Mouse (Mus musculus): Measurements from ENCODE around the gene Tmem266. TPM values are rescaled to one million over a fixed set of nuclear protein-coding genes. Genes with fewer than 3 reads are reported as not detected.

Gene Tmem266
- polyA plus RNA-seq, 1 experiment from 2014 or later: 0.18 TPM

GRCm38 (mm10) chr9:55307066-55307465 lies 19.6 kb upstream of the Tmem266 start:
- ATAC-seq (replicated peaks; ENCODE audit: extremely low read depth, insufficient read depth, low FRiP score): no peak

DNA sequence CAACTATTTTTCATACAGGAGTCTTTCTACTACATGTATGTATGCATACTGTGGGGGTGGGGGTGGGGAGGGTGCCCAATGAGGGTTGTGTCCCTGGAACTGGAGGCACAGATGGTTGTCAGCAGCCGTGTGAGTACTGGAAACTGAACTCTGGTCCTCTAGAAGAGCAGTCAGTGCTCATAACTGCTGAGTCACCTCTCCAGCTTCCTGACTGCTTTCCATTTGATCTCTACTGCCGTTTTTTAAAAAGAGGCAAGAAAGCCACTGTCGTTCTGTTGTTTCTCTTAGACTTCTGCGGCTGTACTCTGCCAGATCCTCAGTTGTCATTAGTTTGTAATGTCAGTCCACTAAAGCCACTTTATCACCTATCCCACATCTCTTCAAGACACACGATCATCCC lies 19.2 kb upstream of the Tmem266 start:
- Histone ChIP-seq H3K4me3 (ENCODE audit: low read length) (no peak overlapping the region), H3K4me1 (ENCODE audit: control insufficient read depth, insufficient read depth, low read length) (no peaks in the 10 kb centered on the region), H3K27ac (ENCODE audit: low read length) (no peak overlapping the region), H3K9me3 (replicated peaks; ENCODE audit: control insufficient read depth, low read length) (no peaks in the 10 kb centered on the region), H3K9ac (ENCODE audit: low read length) (no peak overlapping the region), H3K4me2 (ENCODE audit: low read depth, low read length) (no peak overlapping the region), H3K36me3 (ENCODE audit: control insufficient read depth, insufficient read depth) (no peaks in the 10 kb centered on the region), H3K27me3 (ENCODE audit: control insufficient read depth, insufficient read depth, low read length) (no peaks in the 10 kb centered on the region)
- ATAC-seq (replicated peaks; ENCODE audit: extremely low read depth, insufficient read depth, low FRiP score): no peak
- WGBS: 47% methylated on average over 5 of the region's 5 CpGs

More at GRCm38 (mm10) chr9:55307066-55307465, 19.6 kb upstream of the Tmem266 start:
- H3K4me2 ChIP-seq (ENCODE audit: low read depth, low read length): no peak overlapping the region
- H3K36me3 ChIP-seq (ENCODE audit: control insufficient read depth, insufficient read depth): no peaks in the 10 kb centered on the region
- WGBS: 53% methylated on average over 2 of the region's 2 CpGs
- no peaks in the 10 kb centered on the region for H3K27me3 ChIP-seq (ENCODE audit: control insufficient read depth, insufficient read depth, low read length)
- no peaks in the 10 kb centered on the region for H3K4me1 ChIP-seq (ENCODE audit: control insufficient read depth, insufficient read depth, low read length)
- H3K4me3 ChIP-seq (ENCODE audit: low read length): no peak overlapping the region
- H3K9me3 ChIP-seq (replicated peaks; ENCODE audit: control insufficient read depth, low read length): no peaks in the 10 kb centered on the region
- no peak overlapping the region for H3K9ac ChIP-seq (ENCODE audit: low read length)
- no peak overlapping the region for H3K27ac ChIP-seq (ENCODE audit: low read length)

DNA sequence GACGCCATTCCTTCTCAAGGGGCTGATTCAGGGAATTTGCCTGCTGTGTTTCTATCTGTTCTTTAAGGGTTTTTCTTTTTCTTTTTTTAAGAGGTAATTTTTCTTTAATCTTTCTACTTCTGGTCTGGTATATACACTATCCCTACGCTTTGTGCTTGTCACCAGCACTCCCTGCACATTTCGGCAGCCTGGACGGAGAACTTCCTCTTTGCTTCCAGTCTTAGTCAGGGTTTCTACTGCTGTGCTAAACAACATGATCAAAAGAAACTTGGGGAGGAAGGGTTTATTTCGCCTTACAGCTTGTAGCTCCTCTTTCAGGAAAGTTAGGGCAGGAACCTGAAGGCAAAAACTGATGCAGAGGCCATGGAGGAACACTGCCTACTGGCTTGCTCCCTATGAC lies 18.3 kb upstream of the Tmem266 start:
- no peaks in the 10 kb centered on the region for H3K27me3 ChIP-seq (ENCODE audit: control insufficient read depth, insufficient read depth, low read length)
- H3K9ac ChIP-seq (ENCODE audit: low read length): no peak overlapping the region
- no peak overlapping the region for H3K4me2 ChIP-seq (ENCODE audit: low read depth, low read length)
- WGBS: 80% methylated on average over 5 of the region's 5 CpGs
- no peaks in the 10 kb centered on the region for H3K4me1 ChIP-seq (ENCODE audit: control insufficient read depth, insufficient read depth, low read length)
- no peak overlapping the region for H3K4me3 ChIP-seq (ENCODE audit: low read length)
- H3K36me3 ChIP-seq (ENCODE audit: control insufficient read depth, insufficient read depth): no peaks in the 10 kb centered on the region
- no peaks in the 10 kb centered on the region for H3K9me3 ChIP-seq (replicated peaks; ENCODE audit: control insufficient read depth, low read length)
- no peak for ATAC-seq (replicated peaks; ENCODE audit: extremely low read depth, insufficient read depth, low FRiP score)
- no peak overlapping the region for H3K27ac ChIP-seq (ENCODE audit: low read length)

DNA sequence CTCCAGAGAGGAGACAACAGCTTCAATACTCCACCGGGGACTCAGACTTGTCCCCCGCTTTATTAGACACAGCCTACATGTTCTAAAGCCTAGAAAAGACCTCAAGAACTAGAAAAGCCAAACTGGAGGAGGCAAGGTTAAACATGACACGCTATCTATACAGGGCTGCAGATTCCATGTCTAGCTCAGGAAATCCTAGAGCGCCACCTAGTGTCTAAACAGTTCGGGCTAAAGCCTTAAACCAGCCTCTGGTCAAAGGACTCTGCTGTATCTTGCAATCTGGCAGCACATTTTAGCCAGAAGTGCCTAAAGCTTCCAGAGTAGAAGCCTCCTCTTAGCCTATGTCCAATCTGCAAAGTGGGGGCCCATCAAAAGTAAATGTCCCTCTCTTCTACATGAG lies 15.2 kb upstream of the Tmem266 start:
- Histone ChIP-seq H3K27ac (ENCODE audit: low read length) (no peak overlapping the region), H3K36me3 (ENCODE audit: control insufficient read depth, insufficient read depth) (no peaks in the 10 kb centered on the region), H3K9me3 (replicated peaks; ENCODE audit: control insufficient read depth, low read length) (no peaks in the 10 kb centered on the region), H3K9ac (ENCODE audit: low read length) (no peak overlapping the region), H3K4me1 (ENCODE audit: control insufficient read depth, insufficient read depth, low read length) (no peaks in the 10 kb centered on the region), H3K27me3 (ENCODE audit: control insufficient read depth, insufficient read depth, low read length) (no peaks in the 10 kb centered on the region), H3K4me2 (ENCODE audit: low read depth, low read length) (no peak overlapping the region), H3K4me3 (ENCODE audit: low read length) (no peak overlapping the region)
- peak; percentile 72; the same call in 1 of the 2 replicates for ATAC-seq (replicated peaks; ENCODE audit: extremely low read depth, insufficient read depth, low FRiP score)
- WGBS: 6% methylated on average over 5 of the region's 5 CpGs

- Histone ChIP-seq H3K9me3 (replicated peaks; ENCODE audit: control insufficient read depth, low read length) (no peaks in the 10 kb centered on the region), H3K27ac (ENCODE audit: low read length) (no peak overlapping the region), H3K9ac (ENCODE audit: low read length) (no peak overlapping the region), H3K36me3 (ENCODE audit: control insufficient read depth, insufficient read depth) (no peaks in the 10 kb centered on the region), H3K4me2 (ENCODE audit: low read depth, low read length) (no peak overlapping the region), H3K27me3 (ENCODE audit: control insufficient read depth, insufficient read depth, low read length) (no peaks in the 10 kb centered on the region), H3K4me1 (ENCODE audit: control insufficient read depth, insufficient read depth, low read length) (no peaks in the 10 kb centered on the region), H3K4me3 (ENCODE audit: low read length) (no peak overlapping the region)
- no peak for ATAC-seq (replicated peaks; ENCODE audit: extremely low read depth, insufficient read depth, low FRiP score)
- 57% methylated on average over 12 of the region's 12 CpGs for WGBS
Measured at GRCm38 (mm10) chr9:55313619-55314261, 13.0 kb upstream of the Tmem266 start.

GRCm38 (mm10) chr9:55322641-55323040 lies 4.1 kb upstream of the Tmem266 start:
- H3K4me2 ChIP-seq (ENCODE audit: low read depth, low read length): no peak overlapping the region
- H3K9me3 ChIP-seq (replicated peaks; ENCODE audit: control insufficient read depth, low read length): no peaks in the 10 kb centered on the region
- 50% methylated on average over 1 of the region's 1 CpGs for WGBS
- peaks cover 8% of the 10 kb centered on the region for H3K27me3 ChIP-seq (ENCODE audit: control insufficient read depth, insufficient read depth, low read length)
- H3K4me3 ChIP-seq (ENCODE audit: low read length): no peak overlapping the region
- no peak for ATAC-seq (replicated peaks; ENCODE audit: extremely low read depth, insufficient read depth, low FRiP score)
- no peak overlapping the region for H3K9ac ChIP-seq (ENCODE audit: low read length)
- no peak overlapping the region for H3K27ac ChIP-seq (ENCODE audit: low read length)
- peaks cover 9% of the 10 kb centered on the region for H3K4me1 ChIP-seq (ENCODE audit: control insufficient read depth, insufficient read depth, low read length)
- no peaks in the 10 kb centered on the region for H3K36me3 ChIP-seq (ENCODE audit: control insufficient read depth, insufficient read depth)

DNA sequence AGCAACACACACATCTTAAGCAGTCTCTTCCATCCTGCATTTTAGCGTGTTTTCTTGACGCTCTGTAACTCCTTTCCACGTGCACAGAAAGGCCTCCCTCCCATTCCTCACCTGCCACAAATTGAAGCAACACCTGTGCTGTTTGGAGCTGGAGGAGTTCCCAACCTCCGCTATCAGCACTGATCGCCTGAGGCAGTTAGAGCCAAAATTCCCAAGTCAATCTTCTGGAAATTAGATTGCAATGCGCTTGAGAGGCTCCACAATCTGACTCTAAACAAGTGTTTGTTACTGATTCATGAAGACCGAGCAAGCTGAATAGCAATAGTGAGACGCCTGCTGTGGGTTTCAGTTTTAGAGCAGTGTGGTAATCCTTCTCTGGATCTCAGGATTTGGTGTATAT lies 2.6 kb upstream of the Tmem266 start:
- Histone ChIP-seq H3K27me3 (ENCODE audit: control insufficient read depth, insufficient read depth, low read length) (peaks cover 18% of the 10 kb centered on the region), H3K9ac (ENCODE audit: low read length) (no peak overlapping the region), H3K9me3 (replicated peaks; ENCODE audit: control insufficient read depth, low read length) (no peaks in the 10 kb centered on the region), H3K36me3 (ENCODE audit: control insufficient read depth, insufficient read depth) (no peaks in the 10 kb centered on the region), H3K4me1 (ENCODE audit: control insufficient read depth, insufficient read depth, low read length) (peaks cover 9% of the 10 kb centered on the region), H3K27ac (ENCODE audit: low read length) (no peak overlapping the region), H3K4me2 (ENCODE audit: low read depth, low read length) (no peak overlapping the region), H3K4me3 (ENCODE audit: low read length) (no peak overlapping the region)
- 56% methylated on average over 8 of the region's 8 CpGs for WGBS
- ATAC-seq (replicated peaks; ENCODE audit: extremely low read depth, insufficient read depth, low FRiP score): no peak

GRCm38 (mm10) chr9:55324516-55324915 lies 2.2 kb upstream of the Tmem266 start:
- Histone ChIP-seq H3K9me3 (replicated peaks; ENCODE audit: control insufficient read depth, low read length) (no peaks in the 10 kb centered on the region), H3K4me1 (ENCODE audit: control insufficient read depth, insufficient read depth, low read length) (peaks cover 9% of the 10 kb centered on the region), H3K36me3 (ENCODE audit: control insufficient read depth, insufficient read depth) (no peaks in the 10 kb centered on the region), H3K27ac (ENCODE audit: low read length) (no peak overlapping the region), H3K4me3 (ENCODE audit: low read length) (no peak overlapping the region), H3K9ac (ENCODE audit: low read length) (no peak overlapping the region), H3K27me3 (ENCODE audit: control insufficient read depth, insufficient read depth, low read length) (peaks cover 23% of the 10 kb centered on the region), H3K4me2 (ENCODE audit: low read depth, low read length) (no peak overlapping the region)
- WGBS: 51% methylated on average over 10 of the region's 10 CpGs
- ATAC-seq (replicated peaks; ENCODE audit: extremely low read depth, insufficient read depth, low FRiP score): no peak

DNA sequence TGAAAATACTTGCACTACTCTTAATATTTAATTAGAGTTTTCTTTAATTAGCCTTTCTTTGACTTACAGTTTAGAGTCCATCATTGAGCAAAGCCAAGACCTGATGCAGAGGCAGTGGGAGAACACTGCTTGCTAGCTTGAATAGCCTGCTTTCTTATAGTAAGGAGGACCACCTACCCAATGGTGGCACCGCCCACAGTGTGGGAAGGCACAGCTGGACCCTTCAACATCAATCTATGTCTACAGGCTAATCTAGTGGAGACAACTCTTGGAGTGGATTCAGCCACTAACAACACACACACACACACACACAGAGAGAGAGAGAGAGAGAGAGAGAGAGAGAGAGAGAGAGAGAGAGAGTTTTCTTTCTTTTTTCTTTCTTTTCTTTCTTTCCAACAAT lies 1.7 kb upstream of the Tmem266 start:
- Histone ChIP-seq H3K4me1 (ENCODE audit: control insufficient read depth, insufficient read depth, low read length) (peaks cover 9% of the 10 kb centered on the region), H3K36me3 (ENCODE audit: control insufficient read depth, insufficient read depth) (no peaks in the 10 kb centered on the region), H3K27me3 (ENCODE audit: control insufficient read depth, insufficient read depth, low read length) (peaks cover 26% of the 10 kb centered on the region), H3K27ac (ENCODE audit: low read length) (no peak overlapping the region), H3K9me3 (replicated peaks; ENCODE audit: control insufficient read depth, low read length) (no peaks in the 10 kb centered on the region), H3K4me2 (ENCODE audit: low read depth, low read length) (no peak overlapping the region), H3K4me3 (ENCODE audit: low read length) (no peak overlapping the region), H3K9ac (ENCODE audit: low read length) (no peak overlapping the region)
- 50% methylated on average over 1 of the region's 1 CpGs for WGBS
- ATAC-seq (replicated peaks; ENCODE audit: extremely low read depth, insufficient read depth, low FRiP score): no peak

Measured in heart, embryonic 16.5 days (tissue).